Mouse (Mus musculus): ENCODE measurements around the gene Ugt1a7c. TPM values are rescaled to one million over a fixed set of nuclear protein-coding genes. Genes with fewer than 3 reads are reported as not detected.

The Ugt1a7c gene
- total RNA-seq, 2 experiments from 2014 or later, result 2.2 TPM

DNA sequence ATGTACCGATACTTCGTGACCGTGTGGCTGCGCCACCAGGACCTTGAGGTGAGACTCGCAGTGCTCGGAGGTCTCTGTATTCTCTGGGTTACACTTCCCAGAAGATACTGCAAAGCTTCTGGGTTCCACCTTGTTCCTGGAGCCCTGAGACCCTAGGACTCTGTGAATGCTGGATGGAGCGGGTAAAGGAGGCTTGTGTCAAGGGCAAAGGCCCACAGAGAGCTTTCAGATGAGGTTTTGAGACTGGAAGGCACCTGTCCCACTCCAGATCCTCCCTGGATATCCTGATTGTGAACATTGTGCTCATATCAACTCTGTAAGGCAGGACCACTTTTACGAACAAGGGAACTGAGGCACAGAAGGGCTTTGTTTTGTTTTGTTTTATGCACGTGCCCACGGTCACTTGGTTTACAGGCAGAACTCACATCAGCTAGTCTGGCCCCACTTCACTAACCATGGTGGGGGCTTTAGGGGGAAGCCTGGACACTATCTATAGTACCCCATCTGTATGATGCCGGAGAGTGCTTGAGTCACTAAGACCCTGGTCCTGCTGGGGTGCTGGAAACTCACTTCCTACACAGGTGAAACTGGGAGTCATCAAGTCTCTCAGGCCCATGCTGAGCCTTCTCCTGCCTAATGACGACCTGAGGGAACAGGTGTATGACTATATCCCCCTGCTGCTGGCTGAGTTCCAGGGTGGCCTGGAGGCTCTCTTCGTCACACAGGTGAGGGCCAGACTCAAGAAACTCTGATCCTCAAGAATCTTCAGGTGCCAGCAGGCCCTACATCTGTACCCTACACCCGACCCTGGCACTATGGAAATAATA, 138.8 kb downstream of the Ugt1a7c start:
- DNase-seq, result no peak
- intact Hi-C loops (cut with DNase I), result no loop called here

DNA sequence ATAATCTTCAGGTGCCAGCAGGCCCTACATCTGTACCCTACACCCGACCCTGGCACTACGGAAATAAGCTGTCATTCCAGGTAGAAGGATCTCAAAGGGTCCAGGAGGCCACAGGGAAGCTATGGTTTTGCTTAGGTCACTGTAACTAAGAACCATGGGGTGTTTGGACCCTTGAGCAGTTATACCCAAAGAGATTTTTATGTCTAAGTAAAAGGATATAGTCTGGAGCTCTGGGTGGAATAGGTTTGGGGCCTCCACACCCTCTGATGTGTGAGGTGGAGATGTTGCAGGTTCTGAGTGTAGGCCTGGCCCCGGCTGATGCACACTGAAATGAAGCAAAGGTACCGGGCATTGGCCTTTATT, 139.4 kb downstream of the Ugt1a7c start:
- no peak for DNase-seq
- intact Hi-C loops (cut with DNase I), result no loop called here

- DNase-seq, result no peak
- intact Hi-C loops (cut with DNase I), result no loop called here
Observed at GRCm38 (mm10) chr1:88234646-88235045, 139.8 kb downstream of the Ugt1a7c start.

DNA sequence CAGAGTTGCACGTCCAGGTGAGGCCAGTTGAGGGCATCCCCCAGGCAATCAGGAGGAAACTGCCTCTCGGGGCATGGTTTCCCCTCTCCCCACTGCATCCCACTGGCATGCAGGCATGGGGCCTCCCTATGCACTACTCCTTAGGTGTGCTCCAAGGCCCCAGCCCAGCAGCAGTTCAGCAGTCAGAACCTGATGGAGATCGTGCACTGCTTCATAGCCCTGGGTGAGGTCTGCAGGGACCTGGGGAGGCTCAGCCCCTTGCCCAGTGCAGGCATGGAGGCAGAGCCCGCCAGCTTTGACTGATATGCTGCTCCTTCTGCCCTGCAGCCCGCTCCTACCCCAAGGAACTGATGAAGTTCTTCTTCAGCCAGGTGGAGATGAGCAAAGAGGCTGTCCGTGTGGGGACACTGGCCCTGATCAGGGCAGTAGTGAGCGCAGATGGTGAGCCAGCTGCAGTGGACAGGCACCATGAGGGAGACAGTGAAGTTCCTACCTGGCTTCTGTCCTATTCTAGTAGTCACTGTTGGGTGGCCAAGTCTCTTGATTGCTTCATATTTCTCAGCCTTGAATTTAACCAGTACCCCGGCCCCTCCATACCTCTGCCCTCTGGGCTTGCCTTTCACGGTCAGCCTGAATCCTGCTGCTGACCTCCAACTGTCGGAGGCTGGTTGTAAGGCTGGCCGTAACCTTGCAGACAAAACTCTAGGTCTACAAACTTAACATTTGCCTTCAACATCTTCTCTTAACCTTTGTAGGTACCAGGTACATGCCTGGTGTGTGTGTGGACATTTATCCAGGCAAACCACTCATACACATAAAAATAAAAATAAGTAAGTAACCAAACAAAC, 140.4 kb downstream of the Ugt1a7c start:
- intact Hi-C loops (cut with DNase I), result no loop called here
- no peak for DNase-seq

GRCm38 (mm10) chr1:88235894-88236415, 141.1 kb downstream of the Ugt1a7c start:
- intact Hi-C loops (cut with DNase I), result no loop called here
- DNase-seq, result no peak

DNA sequence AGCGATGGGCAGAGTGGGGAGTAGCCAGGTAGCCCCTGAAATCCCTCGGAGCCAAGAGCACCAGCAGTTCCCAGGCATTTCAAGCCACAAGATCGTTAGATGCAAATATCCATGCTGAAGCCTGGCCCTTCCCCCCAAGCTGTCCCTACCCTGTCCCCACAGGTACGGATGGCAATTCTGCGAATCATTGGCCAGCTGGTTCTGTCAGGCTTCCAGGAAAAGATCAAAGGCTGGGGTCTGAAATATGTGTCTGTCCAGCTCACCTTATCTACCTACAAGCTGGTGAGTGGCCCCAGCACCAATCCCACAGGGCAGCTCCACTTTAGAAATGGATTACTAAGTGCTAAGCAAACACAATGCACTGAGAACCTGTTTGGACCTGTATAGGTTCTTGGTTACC, 142.4 kb downstream of the Ugt1a7c start:
- intact Hi-C loops (cut with DNase I), result no loop called here
- DNase-seq, result no peak

DNA sequence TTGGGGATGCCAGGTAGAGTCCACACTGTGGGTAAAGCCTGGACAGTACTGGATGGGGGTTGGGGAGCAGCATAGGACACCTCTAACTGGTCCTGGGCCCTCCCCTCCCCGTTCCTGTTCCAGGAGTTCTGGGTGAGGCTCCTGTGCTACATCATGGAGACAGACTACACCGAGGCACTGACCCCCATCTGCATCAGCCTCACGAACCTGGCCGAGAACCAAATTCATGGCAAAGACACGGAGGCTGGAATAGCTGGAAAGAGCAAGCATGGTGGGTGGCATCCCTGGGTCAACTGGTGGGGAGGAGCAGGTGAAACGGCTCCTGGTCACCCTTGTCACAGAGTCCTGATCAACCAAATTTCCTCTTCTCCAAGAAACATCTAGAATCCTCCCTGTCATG, 143.9 kb downstream of the Ugt1a7c start:
- intact Hi-C loops (cut with DNase I), result no loop called here
- DNase-seq, result no peak

DNA sequence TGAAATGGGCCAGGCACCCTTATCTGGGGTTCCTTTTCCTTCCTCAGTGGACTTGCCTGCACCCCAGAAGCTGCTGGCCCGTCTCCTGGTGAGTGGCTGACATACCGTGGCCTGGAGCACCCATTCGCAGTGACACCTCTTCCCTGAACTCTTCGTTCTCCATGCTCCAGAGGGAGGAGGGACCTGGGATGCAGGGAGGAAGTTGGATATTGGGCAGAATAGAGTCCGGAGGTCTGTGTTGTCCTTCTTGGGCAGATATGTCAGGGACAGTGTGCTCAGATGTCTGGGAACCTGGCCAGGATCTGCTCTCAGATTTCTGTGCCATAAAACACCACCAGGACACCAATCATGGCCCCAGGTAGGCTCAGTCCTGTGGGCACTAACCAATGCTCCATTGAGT, 145.2 kb downstream of the Ugt1a7c start:
- DNase-seq, result no peak
- intact Hi-C loops (cut with DNase I), result no loop called here

- DNase-seq, result no peak
Observed at GRCm38 (mm10) chr1:88240579-88240978, 145.7 kb downstream of the Ugt1a7c start.

GRCm38 (mm10) chr1:88243861-88244260, 149.0 kb downstream of the Ugt1a7c start:
- intact Hi-C loops (cut with DNase I), result no loop called here
- DNase-seq, result no peak

More at GRCm38 (mm10) chr1:88240579-88240978, 145.7 kb downstream of the Ugt1a7c start:
- intact Hi-C loops (cut with DNase I), result no loop called here

DNA sequence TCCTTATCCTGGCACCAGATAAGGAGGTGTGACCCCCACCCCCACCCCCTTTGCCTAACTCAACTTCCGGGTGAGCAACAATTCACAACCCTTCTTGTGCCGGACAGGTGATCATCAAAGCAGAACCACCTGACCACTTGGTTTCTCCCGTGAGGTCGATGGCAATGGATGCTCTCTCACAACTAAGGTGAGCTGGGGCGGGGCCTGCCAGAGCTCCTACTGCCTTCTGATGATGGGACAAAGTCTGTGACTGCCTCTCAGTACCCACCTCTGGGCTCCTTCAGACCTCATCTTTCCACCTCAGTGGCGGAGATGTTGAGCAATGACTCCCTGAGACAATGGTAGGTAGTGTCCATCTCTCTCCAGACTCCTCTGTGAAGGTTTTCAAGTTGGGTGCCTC, 151.0 kb downstream of the Ugt1a7c start:
- intact Hi-C loops (cut with DNase I), result no loop called here
- DNase-seq, result no peak

DNA sequence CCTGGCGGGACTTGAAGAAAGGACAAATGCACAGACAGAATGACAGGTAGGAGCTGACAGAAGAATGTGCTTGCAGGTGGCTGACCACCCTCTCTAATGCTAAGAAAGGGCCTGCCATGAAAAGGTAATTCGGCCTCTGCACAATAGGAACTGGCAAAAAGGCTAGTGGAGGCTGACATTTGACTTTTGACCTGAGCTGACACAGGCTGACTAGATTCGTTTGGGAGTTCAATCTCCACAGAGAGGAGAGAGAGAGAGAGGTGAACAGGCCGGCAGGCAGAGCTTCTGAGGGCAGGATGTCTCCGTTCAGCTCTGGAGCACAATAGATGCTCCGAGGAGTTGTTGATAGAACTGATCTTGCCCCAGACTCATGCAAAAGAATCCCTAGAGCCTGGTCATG, 151.5 kb downstream of the Ugt1a7c start:
- no peak for DNase-seq
- intact Hi-C loops (cut with DNase I), result no loop called here

- DNase-seq, result peak in 1 of 2 experiments; percentile 10
- intact Hi-C loops (cut with DNase I), result no loop called here
Observed at GRCm38 (mm10) chr1:88247660-88248059, 152.8 kb downstream of the Ugt1a7c start.

GRCm38 (mm10) chr1:88248658-88249057, 153.8 kb downstream of the Ugt1a7c start:
- intact Hi-C loops (cut with DNase I), result no loop called here
- no peak for DNase-seq

GRCm38 (mm10) chr1:88249596-88249995, 154.7 kb downstream of the Ugt1a7c start:
- DNase-seq, result no peak
- intact Hi-C loops (cut with DNase I), result no loop called here

GRCm38 (mm10) chr1:88250023-88250422, 155.2 kb downstream of the Ugt1a7c start:
- DNase-seq, result no peak
- intact Hi-C loops (cut with DNase I), result no loop called here

- intact Hi-C loops (cut with DNase I), result no loop called here
- DNase-seq, result no peak
Observed at GRCm38 (mm10) chr1:88253106-88253505, 158.2 kb downstream of the Ugt1a7c start.

- intact Hi-C loops (cut with DNase I), result no loop called here
- no peak for DNase-seq
Observed at GRCm38 (mm10) chr1:88253540-88253939, 158.7 kb downstream of the Ugt1a7c start.

DNA sequence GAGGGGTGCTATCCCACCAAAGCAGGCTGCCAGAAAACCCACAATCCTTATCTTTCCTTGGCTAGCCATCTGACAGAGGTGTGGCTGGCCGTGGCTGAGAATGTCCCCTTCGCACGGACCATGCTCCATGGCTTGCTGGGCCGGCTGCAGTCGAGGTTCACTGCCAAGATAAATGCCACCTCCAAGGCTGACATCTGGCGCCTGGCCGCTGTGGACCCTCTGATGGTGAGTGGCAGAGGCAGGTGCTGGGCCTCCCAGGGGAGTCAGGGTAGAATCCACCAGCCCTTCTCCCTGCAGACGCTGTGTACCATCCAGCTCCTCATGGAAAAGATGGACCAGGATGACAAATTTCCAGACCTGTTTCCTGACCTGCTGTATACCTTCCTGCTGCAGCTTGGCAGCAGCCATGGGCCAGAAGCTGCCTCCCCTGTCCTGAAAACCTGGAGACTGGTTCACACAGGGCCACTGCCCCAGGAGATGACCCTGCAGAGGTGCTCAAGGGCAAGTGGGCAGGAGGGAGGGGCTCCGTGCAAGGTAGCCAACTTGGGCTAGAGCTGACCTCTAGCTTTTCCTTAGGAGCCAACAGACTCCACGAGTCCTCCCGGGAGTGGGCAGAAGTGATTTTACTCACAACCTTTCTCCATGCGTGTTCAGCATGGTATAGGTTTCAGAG, 160.1 kb downstream of the Ugt1a7c start:
- DNase-seq, result no peak
- intact Hi-C loops (cut with DNase I), result no loop called here

DNA sequence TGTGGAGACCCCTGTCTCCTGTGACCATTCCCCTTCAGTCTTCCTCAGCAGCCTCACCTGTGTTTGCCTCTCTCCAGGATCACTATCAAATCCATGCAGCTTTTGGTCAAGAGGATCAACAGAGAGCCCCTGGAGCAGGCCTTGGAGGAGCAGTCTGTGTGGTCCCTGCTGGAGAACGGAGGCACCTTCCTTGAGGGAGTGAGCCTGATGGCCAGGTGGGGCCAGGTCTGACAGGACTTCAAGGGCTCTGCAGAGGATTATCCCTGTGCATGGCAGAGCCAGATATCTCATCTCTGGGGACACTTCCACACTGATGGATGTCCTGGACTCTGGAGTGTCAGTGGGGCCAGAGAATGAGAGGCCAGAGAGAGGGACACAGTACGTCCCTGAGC, 160.6 kb downstream of the Ugt1a7c start:
- intact Hi-C loops (cut with DNase I), result no loop called here
- DNase-seq, result no peak
